Mouse (Mus musculus) spleen, adult 12 weeks (tissue): ENCODE measurements around the gene Gramd4.
"Not testable (repeated sequence)": the region's sequence is repeated elsewhere in the genome, so short reads cannot be mapped to it uniquely, and the experiment has no call there.

Experiments used
- DNase-seq: peaks from one replicate; pipeline ENCODE4 v3.0.0; 2022; ENCODE audit warnings: low spot score

The Gramd4 gene

GRCm38 (mm10) chr15:86051152-86051551, 6.3 kb upstream of the Gramd4 start:
- no peak for DNase-seq

DNA sequence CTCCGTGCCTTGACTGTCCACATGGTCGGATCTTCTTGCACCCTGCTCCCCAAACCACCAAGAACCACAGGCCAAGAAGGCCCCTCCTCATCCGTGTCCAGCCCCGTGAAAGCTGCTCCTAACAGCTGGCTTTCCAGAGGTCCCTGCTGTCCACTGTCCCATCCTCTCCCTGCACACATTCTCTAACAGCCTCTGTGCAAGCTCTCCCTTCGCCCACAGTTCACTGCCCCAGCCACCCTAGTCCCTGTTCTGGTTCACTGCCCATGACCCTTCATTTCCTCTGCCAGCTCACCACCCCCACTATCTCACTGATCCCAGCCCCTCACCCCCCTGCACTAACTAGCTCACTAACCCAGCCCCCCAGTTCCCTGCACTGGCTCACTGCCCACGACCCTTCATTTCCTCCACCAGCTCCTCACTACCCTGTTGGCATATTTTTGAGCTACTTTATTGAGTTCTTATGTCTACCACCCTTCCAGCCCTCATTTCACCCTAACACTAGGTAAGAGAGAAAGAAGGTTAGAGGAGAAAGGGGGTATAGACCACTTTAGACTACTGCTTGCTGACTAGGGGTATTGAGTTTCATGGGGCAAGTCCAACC, 5.5 kb upstream of the Gramd4 start:
- no peak for DNase-seq

GRCm38 (mm10) chr15:86053890-86054536, 3.5 kb upstream of the Gramd4 start:
- peak; percentile 73 for DNase-seq

GRCm38 (mm10) chr15:86054861-86055260, 2.6 kb upstream of the Gramd4 start:
- not testable (repeated sequence) for DNase-seq

GRCm38 (mm10) chr15:86056221-86056760, 1.2 kb upstream of the Gramd4 start:
- no peak for DNase-seq

- no peak for DNase-seq
These were observed 413 bp downstream of the Gramd4 start for GRCm38 (mm10) chr15:86057908-86058307.

- DNase-seq, result peak; percentile 65
These were observed 960 bp downstream of the Gramd4 start for GRCm38 (mm10) chr15:86058394-86058915.

DNA sequence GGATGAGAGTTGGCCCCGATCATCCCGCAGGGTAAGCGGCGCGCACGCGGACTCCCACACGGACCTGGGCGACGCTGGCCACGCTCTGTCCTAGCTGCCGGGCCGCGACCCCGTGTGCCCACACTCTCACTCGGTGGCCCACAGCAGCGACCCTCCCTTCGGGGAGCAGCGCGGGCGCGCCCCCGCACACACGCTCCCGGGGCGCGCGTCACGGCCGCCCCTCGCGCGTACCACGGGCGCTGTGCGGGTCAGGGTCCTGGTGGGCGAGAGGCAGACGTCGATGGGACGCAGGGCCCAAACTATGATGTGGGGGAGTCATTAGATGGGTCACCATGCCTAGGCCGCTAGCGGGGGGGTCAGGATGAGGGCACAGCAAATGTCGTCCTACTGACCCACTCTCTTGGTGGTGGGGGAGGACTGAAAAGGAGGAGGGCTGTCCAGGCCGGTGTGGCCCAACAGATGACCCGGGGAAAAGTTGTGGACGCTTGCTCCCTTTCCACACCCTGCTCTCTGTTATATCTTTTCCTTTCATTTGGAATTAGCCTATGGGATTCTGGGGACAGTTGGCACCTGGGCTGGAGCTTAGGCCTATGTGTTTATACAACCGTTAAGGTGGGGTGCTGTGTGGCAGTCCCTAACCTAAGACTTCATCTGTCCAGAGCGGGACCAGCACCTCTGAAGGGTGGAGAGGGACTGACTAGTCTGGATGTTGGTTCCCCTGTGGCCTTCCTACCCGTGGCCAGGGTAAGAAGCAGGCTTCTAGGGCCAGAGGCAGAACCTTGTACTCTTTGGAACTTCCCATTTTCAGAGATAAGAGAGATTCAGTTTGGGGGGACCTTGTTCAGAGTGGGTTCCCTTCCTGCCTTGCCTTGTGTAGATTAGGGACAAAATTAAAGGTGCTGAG, 1.7 kb downstream of the Gramd4 start:
- no peak for DNase-seq

- DNase-seq, result no peak
These were observed 2.4 kb downstream of the Gramd4 start for GRCm38 (mm10) chr15:86059835-86060380.

DNA sequence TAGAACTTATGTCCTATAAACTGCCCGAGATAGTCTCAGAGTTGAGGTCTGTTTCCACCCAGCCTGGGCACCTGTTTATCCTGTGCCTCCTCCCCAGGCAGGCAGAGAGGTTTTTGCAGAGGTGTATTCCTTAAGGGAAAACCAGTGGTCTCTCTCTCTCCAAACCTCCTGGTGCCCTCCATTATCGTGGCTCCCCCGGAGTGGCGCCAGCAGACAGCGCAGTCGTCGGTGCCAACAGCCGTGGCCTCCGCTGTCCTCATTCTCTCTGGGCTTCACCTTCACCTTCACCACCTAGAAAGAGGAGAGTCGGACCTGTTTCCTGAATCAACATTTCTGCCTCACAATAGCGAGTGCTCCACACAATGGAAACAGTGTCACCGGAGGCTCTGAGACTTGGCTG, 3.1 kb downstream of the Gramd4 start:
- no peak for DNase-seq

DNA sequence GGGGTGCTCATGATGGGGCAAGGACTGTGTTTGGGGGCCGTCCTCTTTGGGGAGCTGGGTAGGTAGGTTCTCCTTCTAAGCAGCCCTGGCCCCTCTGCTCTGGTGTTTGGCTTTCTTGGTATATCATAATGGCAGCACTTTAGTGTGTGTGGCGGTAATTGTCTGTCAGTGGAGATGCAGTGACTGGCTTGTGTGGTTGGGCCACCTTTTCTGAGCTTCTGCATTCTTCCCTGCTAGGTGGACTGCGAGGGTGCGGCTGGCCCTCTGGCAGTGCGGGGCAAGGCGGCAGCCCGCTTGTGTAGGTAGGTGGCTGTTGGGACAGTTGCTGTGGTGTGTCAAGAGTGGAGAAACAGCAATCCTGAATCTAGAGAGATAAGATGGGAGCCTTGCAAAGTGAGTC, 3.7 kb downstream of the Gramd4 start:
- no peak for DNase-seq

- no peak for DNase-seq
These were observed 4.5 kb downstream of the Gramd4 start for GRCm38 (mm10) chr15:86061848-86062481.

GRCm38 (mm10) chr15:86064191-86064849, 6.8 kb downstream of the Gramd4 start:
- no peak for DNase-seq

- no peak for DNase-seq
These were observed 7.3 kb downstream of the Gramd4 start for GRCm38 (mm10) chr15:86064850-86065229.

GRCm38 (mm10) chr15:86065367-86065766, 7.9 kb downstream of the Gramd4 start:
- DNase-seq, result no peak

GRCm38 (mm10) chr15:86066836-86067580, 9.5 kb downstream of the Gramd4 start:
- DNase-seq, result no peak

DNA sequence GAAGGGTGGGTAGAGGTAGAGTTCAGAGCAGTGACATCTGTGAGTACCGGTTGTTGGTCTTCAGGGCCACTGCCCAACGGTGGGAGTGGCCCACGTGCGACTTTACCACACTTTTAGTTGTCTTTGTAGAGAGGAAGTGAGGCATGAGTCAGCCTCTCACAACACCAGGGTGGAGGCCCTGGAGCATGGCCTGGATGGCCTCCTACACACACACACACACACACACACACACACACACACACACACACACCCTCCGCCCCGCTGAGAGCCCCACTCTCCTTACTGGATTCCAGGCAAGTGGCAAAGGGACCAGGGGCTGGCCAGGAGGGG, 10.1 kb downstream of the Gramd4 start:
- DNase-seq, result peak; percentile 40

DNA sequence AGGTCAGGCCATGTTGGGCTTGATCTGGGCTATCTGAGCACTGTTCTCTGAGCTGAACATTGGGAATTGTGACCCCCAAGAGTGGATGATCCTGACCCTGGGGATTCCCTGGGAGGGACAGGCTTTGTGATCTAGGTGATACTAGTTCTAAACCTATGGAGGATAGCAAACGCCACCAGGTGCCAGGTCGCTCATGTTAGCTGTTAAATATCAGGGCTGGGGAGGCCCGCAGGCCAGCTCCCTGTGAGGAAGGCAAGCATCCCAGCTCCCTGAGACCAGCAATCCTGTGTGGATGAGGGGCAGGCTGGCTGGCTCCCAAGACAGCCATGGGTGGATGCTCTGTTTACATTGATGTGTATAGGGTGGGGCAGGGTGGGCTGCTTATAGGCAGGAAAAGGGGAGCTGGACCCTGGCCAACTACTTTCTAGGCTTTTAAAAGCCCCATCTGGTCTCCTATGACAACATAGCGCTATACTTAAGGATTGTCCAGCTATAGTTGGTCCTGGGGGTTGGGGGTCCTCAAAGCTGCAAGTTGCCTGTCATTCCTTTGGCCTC, 10.5 kb downstream of the Gramd4 start:
- DNase-seq, result no peak

- no peak for DNase-seq
These were observed 11.7 kb downstream of the Gramd4 start for GRCm38 (mm10) chr15:86069011-86069791.
